In the genomic region with DNA sequence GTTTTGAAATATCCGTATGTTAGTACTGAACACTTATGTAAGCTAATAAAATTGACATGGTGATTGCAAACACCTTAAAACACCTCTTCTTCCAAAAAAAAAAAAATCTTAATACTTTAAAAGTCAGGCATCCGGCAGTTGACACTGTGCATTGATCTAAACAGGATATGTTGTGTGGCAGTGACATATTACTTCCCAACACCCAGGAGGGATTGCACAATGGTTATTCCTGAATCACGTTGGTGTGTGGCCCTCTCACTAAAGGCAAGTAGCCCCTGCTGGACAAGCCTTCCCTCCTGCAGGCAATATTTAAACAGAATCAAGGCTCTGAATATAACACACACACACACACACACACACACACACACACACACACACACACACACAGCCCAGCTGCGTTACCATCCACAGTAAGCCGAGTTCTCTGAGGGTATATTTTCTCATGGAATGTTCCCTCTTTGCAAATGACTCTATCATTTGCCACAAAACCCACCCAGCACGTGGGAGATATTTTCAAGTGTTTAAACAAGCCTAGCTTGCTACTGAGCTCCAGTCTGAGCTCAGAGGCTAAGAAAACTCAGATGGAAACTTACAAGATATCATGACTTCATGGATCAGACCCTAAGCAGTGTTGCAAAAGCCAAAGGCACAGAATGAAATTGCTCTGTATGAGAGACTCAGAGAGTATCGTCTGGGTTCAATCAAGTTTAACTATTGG, we compare ENCODE assay signal across 21 mouse cellular contexts.
"Had no signal": no experiment of that assay in that cellular context is flagged by ENCODE, and none has a peak within 500 bp of the region (broad histone marks: within the 10 kb centered on the region; RNA-seq: fewer than 3 reads in every experiment).

No protein-coding gene starts in this region.

- H3K4me1 ChIP-seq: intestine, embryonic 15.5 days; liver, embryonic 12.5 days; liver, embryonic 15.5 days; midbrain, embryonic 12.5 days; neural tube, embryonic 13.5 days; stomach, embryonic 15.5 days had no signal

- H3K4me3 ChIP-seq: intestine, embryonic 15.5 days; layer of hippocampus, adult 2 months; limb, embryonic 10.5 days; limb, embryonic 13.5 days; liver, embryonic 12.5 days; liver, embryonic 15.5 days; midbrain, embryonic 12.5 days; midbrain, embryonic 15.5 days; neural tube, embryonic 13.5 days; stomach, embryonic 15.5 days had no signal

- H3K4me2 ChIP-seq: intestine, embryonic 15.5 days; limb, embryonic 13.5 days; liver, embryonic 12.5 days; liver, embryonic 15.5 days; midbrain, embryonic 12.5 days; midbrain, embryonic 15.5 days; neural tube, embryonic 13.5 days; stomach, embryonic 15.5 days had no signal

- H3K27ac ChIP-seq: intestine, embryonic 15.5 days; layer of hippocampus, adult 2 months; limb, embryonic 10.5 days; limb, embryonic 13.5 days; liver, embryonic 12.5 days; liver, embryonic 15.5 days; macrophage; midbrain, embryonic 12.5 days; midbrain, embryonic 15.5 days; neural tube, embryonic 13.5 days; stomach, embryonic 15.5 days had no signal

- H3K9ac ChIP-seq: intestine, embryonic 15.5 days; limb, embryonic 13.5 days; liver, embryonic 12.5 days; liver, embryonic 15.5 days; midbrain, embryonic 12.5 days; midbrain, embryonic 15.5 days; neural tube, embryonic 13.5 days; stomach, embryonic 15.5 days had no signal

- ATAC-seq: intestine, embryonic 15.5 days; liver, embryonic 12.5 days; midbrain, embryonic 15.5 days had no signal

- DNase-seq: kidney, adult 11 months; kidney, adult 9 months; kidney, postnatal 14 days; layer of hippocampus, adult 9-11 months; liver; lung, adult 18-20 months; retina, postnatal 1 day; right cerebral cortex, postnatal 25 days; spleen, adult 18-20 months; thymus, postnatal 25 days had no signal

- H3K27me3 ChIP-seq: intestine, embryonic 15.5 days; limb, embryonic 13.5 days; liver, embryonic 12.5 days; liver, embryonic 15.5 days; midbrain, embryonic 12.5 days; midbrain, embryonic 15.5 days; neural tube, embryonic 13.5 days; stomach, embryonic 15.5 days had no signal

- H3K36me3 ChIP-seq: intestine, embryonic 15.5 days; limb, embryonic 10.5 days; limb, embryonic 13.5 days; liver, embryonic 12.5 days; liver, embryonic 15.5 days; midbrain, embryonic 12.5 days; midbrain, embryonic 15.5 days; neural tube, embryonic 13.5 days; stomach, embryonic 15.5 days had no signal

- H3K9me3 ChIP-seq: intestine, embryonic 15.5 days; limb, embryonic 10.5 days; limb, embryonic 13.5 days; liver, embryonic 12.5 days; liver, embryonic 15.5 days; midbrain, embryonic 12.5 days; midbrain, embryonic 15.5 days; neural tube, embryonic 13.5 days; stomach, embryonic 15.5 days had no signal
